Mouse (Mus musculus) heart, postnatal 36 days (tissue): Measurements from ENCODE around the gene Klf13. TPM values are rescaled to one million over a fixed set of nuclear protein-coding genes. Genes with fewer than 3 reads are reported as not detected.

Experiments
- DNase-seq, 2 experiments: peaks; one replicate each; pipeline ENCODE4 v3.0.0; 2021 to 2022
- intact Hi-C: fragments of 180-260 bp; cut with DNase I; formaldehyde crosslinking; loops from one replicate; pipeline ENCODE4 v1.15.1; 2025
- total RNA-seq, 2 experiments: library from RNA; stranded (reverse); gene quantifications; 2 replicates each; pipeline ENCODE4 v1.2.3; 2021

The Klf13 gene
- total RNA-seq, 2 experiments from 2014 or later: 49.2 to 58.7 TPM

GRCm38 (mm10) chr7:63894662-63895061 lies 44.1 kb downstream of the Klf13 start:
- no peak for DNase-seq
- intact Hi-C loops: no loop called here

- DNase-seq: no peak
- intact Hi-C loops: no loop called here
These were observed 45.0 kb downstream of the Klf13 start for GRCm38 (mm10) chr7:63893729-63894128.

GRCm38 (mm10) chr7:63893201-63893600 lies 45.5 kb downstream of the Klf13 start:
- intact Hi-C loops: no loop called here
- DNase-seq: no peak

- intact Hi-C loops: no loop called here
- DNase-seq: no peak
These were observed 47.1 kb downstream of the Klf13 start for GRCm38 (mm10) chr7:63891488-63892075.

GRCm38 (mm10) chr7:63889116-63889975 lies 49.4 kb downstream of the Klf13 start:
- intact Hi-C loops: no loop called here
- DNase-seq: no peak

GRCm38 (mm10) chr7:63888674-63889073 lies 50.0 kb downstream of the Klf13 start:
- intact Hi-C loops: no loop called here
- no peak for DNase-seq

- DNase-seq: no peak
- intact Hi-C loops: no loop called here
These were observed 51.1 kb downstream of the Klf13 start for GRCm38 (mm10) chr7:63887602-63888123.

GRCm38 (mm10) chr7:63887034-63887551 lies 51.6 kb downstream of the Klf13 start:
- peak in 1 of 2 experiments; percentile 58 for DNase-seq
- intact Hi-C loops: no loop called here

- DNase-seq: no peak
- intact Hi-C loops: loop anchor here (2.0 kb wide), 1 partner anchor 28 kb away; no protein-coding TSS in a partner anchor
These were observed 53.7 kb downstream of the Klf13 start for GRCm38 (mm10) chr7:63885025-63885424.

GRCm38 (mm10) chr7:63882739-63883138 lies 56.0 kb downstream of the Klf13 start:
- DNase-seq: no peak
- intact Hi-C loops: loop anchor here (1.0 kb wide), 1 partner anchor 55 kb away; no protein-coding TSS in a partner anchor

- intact Hi-C loops: no loop called here
These were observed 59.1 kb downstream of the Klf13 start for GRCm38 (mm10) chr7:63879583-63879982.

GRCm38 (mm10) chr7:63877610-63878009 lies 61.1 kb downstream of the Klf13 start:
- intact Hi-C loops: no loop called here
- DNase-seq: no peak

More at GRCm38 (mm10) chr7:63879583-63879982, 59.1 kb downstream of the Klf13 start:
- no peak for DNase-seq

GRCm38 (mm10) chr7:63876640-63877039 lies 62.1 kb downstream of the Klf13 start:
- DNase-seq: no peak
- intact Hi-C loops: no loop called here

GRCm38 (mm10) chr7:63875686-63876085 lies 63.0 kb downstream of the Klf13 start:
- DNase-seq: no peak
- intact Hi-C loops: no loop called here

- peak in 1 of 2 experiments; percentile 42 for DNase-seq
These were observed 64.8 kb downstream of the Klf13 start for GRCm38 (mm10) chr7:63873880-63874279.

GRCm38 (mm10) chr7:63871698-63872097 lies 67.0 kb downstream of the Klf13 start:
- no peak for DNase-seq
- intact Hi-C loops: no loop called here

More at GRCm38 (mm10) chr7:63873880-63874279, 64.8 kb downstream of the Klf13 start:
- intact Hi-C loops: no loop called here

- intact Hi-C loops: no loop called here
These were observed 70.3 kb downstream of the Klf13 start for GRCm38 (mm10) chr7:63868356-63868918.

GRCm38 (mm10) chr7:63865911-63866310 lies 72.8 kb downstream of the Klf13 start:
- DNase-seq: peak in 1 of 2 experiments; percentile 0
- intact Hi-C loops: no loop called here

More at GRCm38 (mm10) chr7:63868356-63868918, 70.3 kb downstream of the Klf13 start:
- DNase-seq: no peak

- DNase-seq: no peak
- intact Hi-C loops: no loop called here
These were observed 75.7 kb downstream of the Klf13 start for GRCm38 (mm10) chr7:63863046-63863445.

GRCm38 (mm10) chr7:63861123-63861522 lies 77.6 kb downstream of the Klf13 start:
- DNase-seq: no peak
- intact Hi-C loops: no loop called here
